14 mouse cellular contexts compared by ENCODE assay signal in genomic region chr8:107329595-107329994, GRCm38 (mm10). TPM values are rescaled to one million over a fixed set of nuclear protein-coding genes. Genes with fewer than 3 reads are reported as not detected.
DNase-seq lines count a peak whose midpoint lies in the region; ATAC-seq and TF ChIP-seq lines count a peak whose summit lies in the region.
"Had no signal": no experiment of that assay in that cellular context is flagged by ENCODE, and none has a peak within 500 bp of the region (broad histone marks: within the 10 kb centered on the region; RNA-seq: fewer than 3 reads in every experiment).

No protein-coding gene starts in this region.

- WGBS in heart, postnatal 0 days: 12% methylated on average over 1 of the region's 1 CpGs
- 56% methylated on average over 1 of the region's 1 CpGs for WGBS in stomach, postnatal 0 days

- no peak for TF ChIP-seq EP300 in heart, postnatal 0 days (IDR thresholded peaks at IDR 0.05; ENCODE audit: low read depth)
- no peak for TF ChIP-seq EP300 in stomach, postnatal 0 days (optimal IDR thresholded peaks at IDR 0.05)

- no peaks in the 10 kb centered on the region for H3K27me3 ChIP-seq in heart, postnatal 0 days (ENCODE audit: control insufficient read depth, insufficient read depth, low read length)
- no peaks in the 10 kb centered on the region for H3K27me3 ChIP-seq in stomach, postnatal 0 days (ENCODE audit: control insufficient read depth, insufficient read depth, low read length)
- H3K27me3 ChIP-seq: embryonic facial prominence, embryonic 12.5 days; liver, embryonic 15.5 days had no signal

- DNase-seq in heart, postnatal 0 days (ENCODE audit: low spot score): peak; percentile 13
- DNase-seq in heart, adult 11 months: no peak
- DNase-seq in thymus, postnatal 0 days (ENCODE audit: low spot score): peak; percentile 8
- DNase-seq in thymus, postnatal 25 days: no peak
- DNase-seq in stomach, postnatal 0 days (ENCODE audit: low spot score): peak; percentile 19
- DNase-seq in frontal cortex, postnatal 14 days (ENCODE audit: low spot score in 2 of 2): no peak
- DNase-seq in urinary bladder, postnatal 10 days (ENCODE audit: low spot score): no peak
- DNase-seq: kidney, adult 8-10 months; layer of hippocampus, postnatal 36 days had no signal

- H3K9ac ChIP-seq in heart, postnatal 0 days (replicated peaks; ENCODE audit: low read depth, low read length): no peak overlapping the region
- H3K9ac ChIP-seq in stomach, postnatal 0 days (ENCODE audit: low read length): no peak overlapping the region
- H3K9ac ChIP-seq: embryonic facial prominence, embryonic 12.5 days; liver, embryonic 15.5 days had no signal

- H3K4me1 ChIP-seq in heart, postnatal 0 days (ENCODE audit: control insufficient read depth, insufficient read depth): no peaks in the 10 kb centered on the region
- H3K4me1 ChIP-seq in cortical plate, adult 2 months (ENCODE audit: control insufficient read depth, insufficient read depth, low read length): no peaks in the 10 kb centered on the region
- H3K4me1 ChIP-seq in stomach, postnatal 0 days (replicated peaks; ENCODE audit: control insufficient read depth, insufficient read depth): no peaks in the 10 kb centered on the region
- H3K4me1 ChIP-seq: embryonic facial prominence, embryonic 12.5 days; liver, embryonic 15.5 days had no signal

- no peak overlapping the region for H3K27ac ChIP-seq in heart, postnatal 0 days (ENCODE audit: low read depth)
- H3K27ac ChIP-seq in cortical plate, adult 2 months (ENCODE audit: insufficient read depth, low read length): no peak overlapping the region
- no peak overlapping the region for H3K27ac ChIP-seq in stomach, postnatal 0 days (replicated peaks)
- H3K27ac ChIP-seq: embryonic facial prominence, embryonic 12.5 days; liver, embryonic 15.5 days had no signal

- H3K9me3 ChIP-seq in heart, postnatal 0 days (replicated peaks; ENCODE audit: control insufficient read depth, low read length): no peaks in the 10 kb centered on the region
- no peaks in the 10 kb centered on the region for H3K9me3 ChIP-seq in stomach, postnatal 0 days (ENCODE audit: control insufficient read depth, low read length)
- H3K9me3 ChIP-seq: embryonic facial prominence, embryonic 12.5 days; G1E; liver, embryonic 15.5 days had no signal

- H3K4me2 ChIP-seq in heart, postnatal 0 days (ENCODE audit: low read depth, low read length): no peak overlapping the region
- no peak overlapping the region for H3K4me2 ChIP-seq in stomach, postnatal 0 days (replicated peaks; ENCODE audit: low read depth)
- H3K4me2 ChIP-seq: embryonic facial prominence, embryonic 12.5 days; liver, embryonic 15.5 days had no signal

- H3K36me3 ChIP-seq in heart, postnatal 0 days (replicated peaks; ENCODE audit: control insufficient read depth, insufficient read depth, low read length): no peaks in the 10 kb centered on the region
- H3K36me3 ChIP-seq in stomach, postnatal 0 days (ENCODE audit: control insufficient read depth, insufficient read depth, low read length): no peaks in the 10 kb centered on the region
- H3K36me3 ChIP-seq: embryonic facial prominence, embryonic 12.5 days; liver, embryonic 15.5 days had no signal

- 0 out of 2 replicates have a peak, but pooled peaks have one; percentile 41 for ATAC-seq in heart, postnatal 0 days (ENCODE audit: insufficient read depth, low read depth)
- no peak for ATAC-seq in stomach, postnatal 0 days (ENCODE audit: low FRiP score, low TSS enrichment)

- no peak overlapping the region for H3K4me3 ChIP-seq in heart, postnatal 0 days (ENCODE audit: low read depth, low read length)
- no peak overlapping the region for H3K4me3 ChIP-seq in cortical plate, adult 2 months (ENCODE audit: insufficient read depth, low read length)
- no peak overlapping the region for H3K4me3 ChIP-seq in stomach, postnatal 0 days (ENCODE audit: low read depth, low read length)
- H3K4me3 ChIP-seq: embryonic facial prominence, embryonic 12.5 days; liver, embryonic 15.5 days; myocyte had no signal

- TF ChIP-seq CTCF in heart, postnatal 0 days (IDR thresholded peaks at IDR 0.05; ENCODE audit: low read depth): peak; percentile 54
- peak; percentile 20; the same call in 1 of the 2 replicates for TF ChIP-seq CTCF in cortical plate, adult 2 months (IDR thresholded peaks at IDR 0.05; ENCODE audit: extremely low read depth, insufficient read depth, low read length)
- peak; percentile 61 for TF ChIP-seq CTCF in stomach, postnatal 0 days (IDR thresholded peaks at IDR 0.05; ENCODE audit: low read depth)

- no peak for TF ChIP-seq POLR2A in cortical plate, adult 2 months (IDR thresholded peaks at IDR 0.05; ENCODE audit: extremely low read depth, insufficient read depth, low read length)

RNA-seq across cellular contexts. Expression of gene Nfat5, which starts 36.3 kb away (rescaled TPM):
- total RNA-seq in heart, postnatal 0 days (2014; rRNA removed; ENCODE audit: low replicate concordance): 29.6 and 30.2 TPM in 2 replicates
- polyA plus RNA-seq in heart, postnatal 0 days (2015; fragmentation: Nextera tagmentation; extraction: Ambion mirVana): 5.7 and 6.4 TPM in 2 replicates
- polyA plus RNA-seq in thymus, postnatal 0 days (2015; fragmentation: Nextera tagmentation; extraction: Ambion mirVana): 5.1 and 9.1 TPM in 2 replicates
- 34.9 and 36.0 TPM in 2 replicates for polyA plus RNA-seq in cortical plate, adult 2 months (2012; rRNA removed)
- 4.8 and 5.8 TPM in 2 replicates for polyA plus RNA-seq in stomach, postnatal 0 days (2015; fragmentation: Nextera tagmentation; extraction: Ambion mirVana)

Comparison
In these comparisons a context has a peak if more than half of its experiments do, and no peak if none do; other contexts are left out.
1. DNase-seq: peak in heart, postnatal 0 days (single experiment), thymus, postnatal 0 days (single experiment) and stomach, postnatal 0 days (single experiment); none in heart, adult 11 months (single experiment), thymus, postnatal 25 days (single experiment), frontal cortex, postnatal 14 days (0 of 2) and urinary bladder, postnatal 10 days (single experiment).
2. Peak in every context shown above with its lines, with median percentiles within 50 percentile points of each other: CTCF ChIP-seq.